Mouse (Mus musculus) testis, adult 2 months (tissue): ENCODE results near the gene Slc40a1. TPM values are rescaled to one million over a fixed set of nuclear protein-coding genes. Genes with fewer than 3 reads are reported as not detected.

Experiments
- H3K27ac ChIP-seq: fragments of 200-500 bp; 2 replicates; pipeline ENCODE4 v1.5.1; 2012; ENCODE audit warnings: low read depth, low read length; ENCODE audit not compliant: control insufficient read depth, insufficient read depth
- H3K27me3 ChIP-seq: fragments of 200-500 bp; 2 replicates; pipeline ENCODE4 v1.6.1; 2012; ENCODE audit warnings: mild to moderate bottlenecking, low read length, moderate library complexity; ENCODE audit not compliant: control insufficient read depth, insufficient read depth
- H3K36me3 ChIP-seq: fragments of 200-500 bp; 2 replicates; pipeline ENCODE4 v1.6.1; 2012; ENCODE audit warnings: mild to moderate bottlenecking, low read length; ENCODE audit not compliant: control insufficient read depth, insufficient read depth
- H3K4me1 ChIP-seq: fragments of 200-500 bp; 2 replicates; pipeline ENCODE4 v1.6.1; 2012; ENCODE audit warnings: low read length; ENCODE audit not compliant: control insufficient read depth, insufficient read depth
- H3K4me3 ChIP-seq: fragments of 200-500 bp; 2 replicates; pipeline ENCODE4 v1.5.1; 2012; ENCODE audit warnings: low read depth, mild to moderate bottlenecking, low read length, moderate library complexity, mixed read lengths; ENCODE audit not compliant: control insufficient read depth
- CTCF ChIP-seq: fragments of 200-500 bp; IDR thresholded peaks from 2 replicates; pipeline ENCODE4 v1.5.1; 2012; ENCODE audit warnings: low read depth, mild to moderate bottlenecking, inconsistent platforms, low read length, moderate library complexity; ENCODE audit not compliant: control insufficient read depth, insufficient read depth, insufficient replicate concordance
- POLR2A ChIP-seq: fragments of 200-500 bp; IDR thresholded peaks from 2 replicates; pipeline ENCODE4 v1.6.1; 2012; ENCODE audit warnings: low read depth, mild to moderate bottlenecking, inconsistent platforms, low read length, moderate library complexity; ENCODE audit not compliant: control insufficient read depth
- polyA plus RNA-seq: library from polyadenylated mRNA; depleted of rRNA; stranded (reverse); fragments of >200 nt; gene quantifications from 2 replicates; pipeline ENCODE4 v1.2.3, GENCODE M21; 2012

The Slc40a1 gene
- polyA plus RNA-seq, 1 experiment, result 0.84 TPM

DNA sequence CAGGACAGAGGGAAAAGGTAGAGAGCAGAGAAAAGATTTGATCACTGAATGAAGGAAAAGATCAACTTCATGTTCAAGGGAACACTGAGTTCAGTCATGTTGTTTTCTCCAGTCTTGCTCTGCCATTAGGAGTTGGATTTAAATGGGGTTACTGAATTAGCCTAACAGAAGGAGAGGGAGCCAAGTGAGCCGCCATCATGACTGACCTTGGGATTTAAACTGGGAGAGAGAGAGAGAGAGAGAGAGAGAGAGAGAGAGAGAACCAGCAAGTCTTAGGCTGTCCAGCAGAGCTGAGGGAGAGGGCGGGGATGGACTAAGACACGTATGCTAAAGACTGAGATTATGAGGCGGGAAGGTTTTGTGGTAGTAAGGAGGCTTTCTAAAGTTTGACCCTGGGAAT is 12.1 kb downstream of the Slc40a1 start:
- no peaks in the 10 kb centered on the region for H3K27me3 ChIP-seq
- no peaks in the 10 kb centered on the region for H3K4me1 ChIP-seq
- H3K4me3 ChIP-seq, result no peak overlapping the region
- H3K27ac ChIP-seq, result no peak overlapping the region
- H3K36me3 ChIP-seq, result no peaks in the 10 kb centered on the region
- TF ChIP-seq CTCF (no peak), POLR2A (no peak)

GRCm38 (mm10) chr1:45905107-45905821 is 21.1 kb downstream of the Slc40a1 start:
- Histone ChIP-seq H3K4me1 (no peaks in the 10 kb centered on the region), H3K27ac (no peak overlapping the region), H3K27me3 (no peaks in the 10 kb centered on the region), H3K4me3 (no peak overlapping the region), H3K36me3 (no peaks in the 10 kb centered on the region)
- no peak for TF ChIP-seq POLR2A
- TF ChIP-seq CTCF, result no peak

DNA sequence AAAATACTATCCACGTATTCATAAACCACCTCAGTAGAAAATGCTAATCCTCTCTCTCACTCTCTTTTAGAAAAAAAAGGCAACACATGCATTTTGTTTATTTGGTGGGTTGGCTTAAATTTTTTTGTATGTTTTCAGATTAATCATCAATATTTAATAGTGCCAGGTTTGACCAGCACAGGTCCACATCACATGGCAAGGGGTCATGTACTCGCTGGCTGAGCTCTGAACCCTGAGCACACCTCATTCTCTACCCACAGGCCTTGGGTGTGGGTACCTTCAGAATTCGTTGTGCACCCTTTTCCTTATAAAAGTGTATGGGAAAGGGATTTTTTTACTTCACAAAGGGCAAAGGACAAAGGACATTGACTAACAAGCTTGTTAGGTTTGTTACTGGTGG is 22.2 kb downstream of the Slc40a1 start:
- Histone ChIP-seq H3K36me3 (no peaks in the 10 kb centered on the region), H3K4me1 (no peaks in the 10 kb centered on the region), H3K4me3 (no peak overlapping the region), H3K27me3 (no peaks in the 10 kb centered on the region), H3K27ac (no peak overlapping the region)
- no peak for TF ChIP-seq CTCF
- TF ChIP-seq POLR2A, result no peak

- Histone ChIP-seq H3K36me3 (no peaks in the 10 kb centered on the region), H3K4me1 (no peaks in the 10 kb centered on the region), H3K4me3 (no peak overlapping the region), H3K27me3 (no peaks in the 10 kb centered on the region), H3K27ac (no peak overlapping the region)
- TF ChIP-seq POLR2A, result no peak
- no peak for TF ChIP-seq CTCF
Observed at GRCm38 (mm10) chr1:45898044-45898443, 28.3 kb downstream of the Slc40a1 start.

- no peak for TF ChIP-seq CTCF
- TF ChIP-seq POLR2A, result no peak
- no peak overlapping the region for H3K27ac ChIP-seq
- H3K27me3 ChIP-seq, result no peaks in the 10 kb centered on the region
- no peaks in the 10 kb centered on the region for H3K4me1 ChIP-seq
- no peaks in the 10 kb centered on the region for H3K36me3 ChIP-seq
- H3K4me3 ChIP-seq, result no peak overlapping the region
Observed at GRCm38 (mm10) chr1:45894168-45894912, 32.0 kb downstream of the Slc40a1 start.

- no peak for TF ChIP-seq POLR2A
- no peak for TF ChIP-seq CTCF
- Histone ChIP-seq H3K27ac (no peak overlapping the region), H3K27me3 (no peaks in the 10 kb centered on the region), H3K4me3 (no peak overlapping the region), H3K36me3 (no peaks in the 10 kb centered on the region), H3K4me1 (no peaks in the 10 kb centered on the region)
Observed at GRCm38 (mm10) chr1:45891986-45892385, 34.3 kb downstream of the Slc40a1 start.

DNA sequence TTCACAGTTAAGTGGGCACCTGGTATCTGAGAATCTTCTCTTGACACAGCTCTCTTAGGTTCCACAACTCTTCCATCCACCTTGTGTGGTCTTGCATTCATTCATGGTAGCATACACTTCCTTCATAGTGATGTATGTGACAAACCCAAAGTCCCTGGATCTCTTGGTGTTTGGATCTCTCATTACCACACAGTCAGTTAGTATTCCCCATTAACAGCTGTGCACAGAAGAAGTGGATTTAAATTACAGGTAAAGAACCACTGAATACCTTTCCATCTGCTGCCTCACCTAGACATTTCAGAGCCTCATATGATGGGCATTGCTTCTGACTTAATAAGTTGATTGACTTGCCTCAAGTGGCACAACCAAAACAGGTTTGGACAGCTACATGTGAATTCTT is 36.1 kb downstream of the Slc40a1 start, which contains the start of gene Gm5269:
Gene Gm5269, minus strand, starts transcription at position 101 of the 400 bp plus-strand sequence.
- no peaks in the 10 kb centered on the region for H3K27me3 ChIP-seq
- no peak within 1 kb of the TSS for H3K4me3 ChIP-seq
- H3K4me1 ChIP-seq, result no peaks in the 10 kb centered on the region
- no peak for TF ChIP-seq POLR2A
- no peak for TF ChIP-seq CTCF
- H3K27ac ChIP-seq, result no peak within 1 kb of the TSS
- no peaks in the 10 kb centered on the region for H3K36me3 ChIP-seq
